Mouse (Mus musculus): Measurements from ENCODE around the gene Pgls. TPM values are rescaled to one million over a fixed set of nuclear protein-coding genes. Genes with fewer than 3 reads are reported as not detected.

Gene Pgls
- polyA plus RNA-seq (2017; shearing (Covaris generic)) = 79.0 TPM

GRCm38 (mm10) chr8:71591471-71592373, at the start of gene Pgls:
Pgls (plus strand) TSS chr8:71592176.

GRCm38 (mm10) chr8:71542632-71543343, 49.2 kb upstream of the Pgls start, which contains the start of gene Mvb12a:
Mvb12a (plus strand) TSS chr8:71542922.

GRCm38 (mm10) chr8:71558071-71558957, 33.7 kb upstream of the Pgls start, which contains the start of gene Tmem221:
Tmem221 (minus strand) TSS chr8:71558871.

GRCm38 (mm10) chr8:71566501-71566900, 25.5 kb upstream of the Pgls start, which contains the start of gene Nxnl1:
Nxnl1 (minus strand) TSS chr8:71566601.

GRCm38 (mm10) chr8:71568387-71568937, 23.5 kb upstream of the Pgls start, which contains the start of gene Slc27a1:
Slc27a1 (plus strand) TSS chr8:71568882.

GRCm38 (mm10) chr8:71597451-71597850, 5.5 kb downstream of the Pgls start, which contains the start of gene Fam129c:
Fam129c (plus strand) TSS chr8:71597648.

GRCm38 (mm10) chr8:71610822-71611651, 19.1 kb downstream of the Pgls start, which contains the start of gene Colgalt1:
Colgalt1 (plus strand) TSS chr8:71610998.

Other genes with a start within 250 kb of the Pgls start
- 230 TPM for gene Use1, start 225.3 kb upstream of the Pgls start, polyA plus RNA-seq (2017; shearing (Covaris generic))
- gene Ocel1, start 220.9 kb upstream of the Pgls start, polyA plus RNA-seq (2017; shearing (Covaris generic)) = 22.9 TPM
- 2.9 TPM for gene Nr2f6, start 210.2 kb upstream of the Pgls start, polyA plus RNA-seq (2017; shearing (Covaris generic))
- 0.24 TPM for gene Ushbp1, start 196.4 kb upstream of the Pgls start, polyA plus RNA-seq (2017; shearing (Covaris generic))
- 70.3 TPM for gene Babam1, start 195.3 kb upstream of the Pgls start, polyA plus RNA-seq (2017; shearing (Covaris generic))
- gene Ankle1, start 186.2 kb upstream of the Pgls start, polyA plus RNA-seq (2017; shearing (Covaris generic)) = 0.21 TPM
- 93.0 TPM for gene Abhd8, start 128.5 kb upstream of the Pgls start, polyA plus RNA-seq (2017; shearing (Covaris generic))
- 41.6 TPM for gene Mrpl34, start 127.2 kb upstream of the Pgls start, polyA plus RNA-seq (2017; shearing (Covaris generic))
- 153 TPM for gene Dda1, start 123.0 kb upstream of the Pgls start, polyA plus RNA-seq (2017; shearing (Covaris generic))
- 14.2 TPM for gene Ano8, start 106.2 kb upstream of the Pgls start, polyA plus RNA-seq (2017; shearing (Covaris generic))
- gene Gtpbp3, start 104.1 kb upstream of the Pgls start, polyA plus RNA-seq (2017; shearing (Covaris generic)) = 5.4 TPM
- not detected for gene Plvap, start 80.4 kb upstream of the Pgls start, polyA plus RNA-seq (2017; shearing (Covaris generic))
- not detected for gene Ccdc194, start 66.5 kb upstream of the Pgls start, polyA plus RNA-seq (2017; shearing (Covaris generic))
- 71.8 TPM for gene Bst2, start 54.7 kb upstream of the Pgls start, polyA plus RNA-seq (2017; shearing (Covaris generic))
- gene Mvb12a, start 49.3 kb upstream of the Pgls start, polyA plus RNA-seq (2017; shearing (Covaris generic)) = 44.2 TPM
- gene Tmem221, start 33.3 kb upstream of the Pgls start, polyA plus RNA-seq (2017; shearing (Covaris generic)) = 1.5 TPM
- 0.25 TPM for gene Nxnl1, start 25.6 kb upstream of the Pgls start, polyA plus RNA-seq (2017; shearing (Covaris generic))
- 8.1 TPM for gene Slc27a1, start 23.3 kb upstream of the Pgls start, polyA plus RNA-seq (2017; shearing (Covaris generic))
- 2.7 TPM for gene Fam129c, start 5.5 kb downstream of the Pgls start, polyA plus RNA-seq (2017; shearing (Covaris generic))
- gene Colgalt1, start 18.8 kb downstream of the Pgls start, polyA plus RNA-seq (2017; shearing (Covaris generic)) = 49.3 TPM
- 0.44 TPM for gene Unc13a, start 79.6 kb downstream of the Pgls start, polyA plus RNA-seq (2017; shearing (Covaris generic))
- gene Jak3, start 84.1 kb downstream of the Pgls start, polyA plus RNA-seq (2017; shearing (Covaris generic)) = 78.2 TPM
- 28.9 TPM for gene Insl3, start 97.0 kb downstream of the Pgls start, polyA plus RNA-seq (2017; shearing (Covaris generic))
- gene B3gnt3, start 109.6 kb downstream of the Pgls start, polyA plus RNA-seq (2017; shearing (Covaris generic)) = 1.6 TPM
- 144 TPM for gene Fcho1, start 133.5 kb downstream of the Pgls start, polyA plus RNA-seq (2017; shearing (Covaris generic))